Mouse (Mus musculus): ENCODE measurements around the gene Pgk2. TPM values are rescaled to one million over a fixed set of nuclear protein-coding genes. Genes with fewer than 3 reads are reported as not detected.
"Not testable (repeated sequence)": the region's sequence is repeated elsewhere in the genome, so short reads cannot be mapped to it uniquely, and the experiment has no call there.

The Pgk2 gene
- total RNA-seq (2014; rRNA removed) (not detected in 2 replicates), polyA plus RNA-seq (2012; rRNA removed) (not detected in 2 replicates)

DNA sequence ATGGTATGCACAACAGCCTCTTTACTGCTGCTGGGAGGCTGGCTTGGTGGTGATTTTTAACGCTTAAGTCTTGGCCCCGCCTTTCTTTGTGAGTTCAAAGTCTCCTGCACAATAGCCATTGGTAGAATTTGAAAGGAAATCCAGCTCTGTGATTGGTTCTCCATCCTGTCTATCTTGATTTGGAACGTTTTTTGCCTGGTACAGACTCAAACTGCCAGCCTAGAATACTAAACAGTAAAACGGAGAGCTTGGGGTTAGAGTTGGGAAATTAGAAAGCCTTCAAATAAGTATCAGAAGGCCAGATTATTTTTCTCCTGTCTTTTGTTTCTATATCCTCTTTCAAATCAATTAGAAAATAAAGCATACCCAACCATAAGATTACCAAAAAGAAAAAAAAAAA, at the start of gene Pgk2:
Pgk2 (minus strand) TSS at position 101 of the 400 bp plus-strand sequence.
- Histone ChIP-seq H3K4me1 (ENCODE audit: control insufficient read depth, insufficient read depth, low read length) (no peaks in the 10 kb centered on the region), H3K9ac (ENCODE audit: low read depth, low read length) (no peak within 1 kb of the TSS), H3K79me2 (ENCODE audit: control insufficient read depth, insufficient read depth, low read length) (no peaks in the 10 kb centered on the region), H3K27me3 (ENCODE audit: control insufficient read depth, insufficient read depth, low read length) (no peaks in the 10 kb centered on the region), H3K36me3 (ENCODE audit: control insufficient read depth, insufficient read depth, low read length) (no peaks in the 10 kb centered on the region), H3K4me3 (ENCODE audit: insufficient read depth, low read depth, low read length) (no peak within 1 kb of the TSS), H3K27ac (replicated peaks; ENCODE audit: insufficient read depth, low read depth, low read length) (no peak within 1 kb of the TSS)
- 75% methylated on average over 4 of the region's 4 CpGs for WGBS
- DNase-seq (ENCODE audit: extremely low read depth, low read depth, low spot score) = no peak
- no peak for TF ChIP-seq POLR2A (IDR thresholded peaks at IDR 0.05; ENCODE audit: extremely low read depth, insufficient read depth, low read length)
- TF ChIP-seq CTCF (IDR thresholded peaks at IDR 0.05; ENCODE audit: low read depth, low read length) = no peak

DNA sequence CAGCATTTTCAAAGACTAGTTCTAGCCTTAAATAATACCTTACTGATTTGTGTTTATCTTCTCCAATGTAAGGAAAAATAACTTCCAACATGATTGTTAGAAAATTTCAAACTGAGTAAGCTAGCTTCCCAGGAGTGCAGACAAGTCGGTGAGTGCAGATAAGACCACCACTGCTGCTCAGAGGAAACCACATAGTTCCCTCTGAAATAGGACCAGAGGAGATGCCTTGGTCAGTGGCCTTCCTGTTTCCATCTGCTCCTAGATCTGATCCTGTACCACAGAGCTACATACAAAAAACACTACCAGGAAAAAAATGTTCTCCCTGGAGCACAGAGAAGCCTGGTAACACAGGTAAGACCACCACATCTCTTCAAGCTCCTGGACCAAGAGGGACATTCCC, 44.0 kb upstream of the Pgk2 start:
- Histone ChIP-seq H3K4me1 (ENCODE audit: control insufficient read depth, insufficient read depth, low read length) (no peaks in the 10 kb centered on the region), H3K79me2 (ENCODE audit: control insufficient read depth, insufficient read depth, low read length) (no peaks in the 10 kb centered on the region), H3K4me3 (ENCODE audit: insufficient read depth, low read depth, low read length) (no peak overlapping the region), H3K27ac (replicated peaks; ENCODE audit: insufficient read depth, low read depth, low read length) (no peak overlapping the region), H3K9ac (ENCODE audit: low read depth, low read length) (no peak overlapping the region), H3K27me3 (ENCODE audit: control insufficient read depth, insufficient read depth, low read length) (no peaks in the 10 kb centered on the region), H3K36me3 (ENCODE audit: control insufficient read depth, insufficient read depth, low read length) (no peaks in the 10 kb centered on the region)
- no peak for DNase-seq (ENCODE audit: extremely low read depth, low read depth, low spot score)
- TF ChIP-seq CTCF (IDR thresholded peaks at IDR 0.05; ENCODE audit: low read depth, low read length) (no peak), POLR2A (IDR thresholded peaks at IDR 0.05; ENCODE audit: extremely low read depth, insufficient read depth, low read length) (no peak)
- WGBS = 74% methylated on average over 1 of the region's 1 CpGs

DNA sequence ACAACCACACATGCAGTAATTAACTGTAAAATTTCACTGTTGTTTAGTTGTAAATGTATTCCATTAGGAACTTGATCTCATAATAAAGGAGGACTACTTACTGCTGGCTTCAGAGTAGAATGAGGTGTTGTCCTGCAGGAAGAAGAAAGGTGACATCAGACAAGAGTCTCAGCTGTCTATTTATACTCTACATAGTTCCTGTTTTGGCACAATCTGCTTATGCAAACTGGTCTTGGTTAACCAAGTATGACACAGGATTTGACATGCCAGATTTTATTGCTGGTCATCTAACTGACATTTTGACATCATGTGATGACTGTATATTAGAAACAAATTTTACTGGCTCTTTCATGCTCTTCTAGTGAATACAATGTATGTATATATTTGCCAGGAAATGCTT, 33.7 kb upstream of the Pgk2 start, which contains the start of gene Crisp3:
Crisp3 (minus strand) TSS at position 154 of the 400 bp plus-strand sequence.
- Histone ChIP-seq H3K36me3 (ENCODE audit: control insufficient read depth, insufficient read depth, low read length) (no peaks in the 10 kb centered on the region), H3K27me3 (ENCODE audit: control insufficient read depth, insufficient read depth, low read length) (no peaks in the 10 kb centered on the region)
- TF ChIP-seq CTCF (IDR thresholded peaks at IDR 0.05; ENCODE audit: low read depth, low read length) = no peak
- no peak for TF ChIP-seq POLR2A (IDR thresholded peaks at IDR 0.05; ENCODE audit: extremely low read depth, insufficient read depth, low read length)

DNA sequence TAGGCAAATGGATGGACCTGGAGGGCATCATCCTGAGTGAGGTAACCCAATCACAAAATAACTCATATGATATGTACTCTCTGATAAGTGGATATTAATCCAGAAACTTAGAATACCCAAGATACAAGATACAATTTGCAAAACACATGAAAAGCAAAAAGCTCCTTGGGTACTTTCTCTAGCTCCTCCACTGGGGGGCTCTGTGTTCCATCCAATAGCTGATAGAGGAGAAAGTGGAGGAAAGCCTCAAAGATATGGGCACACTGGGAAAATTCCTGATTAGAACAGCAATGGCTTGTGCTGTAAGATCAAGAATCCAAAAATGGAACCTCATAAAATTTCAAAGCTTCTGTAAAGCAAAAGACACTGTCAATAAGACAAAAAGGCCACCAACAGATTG, 6.6 kb downstream of the Pgk2 start:
- H3K36me3 ChIP-seq (ENCODE audit: control insufficient read depth, insufficient read depth, low read length); H3K27me3 ChIP-seq (ENCODE audit: control insufficient read depth, insufficient read depth, low read length); H3K79me2 ChIP-seq (ENCODE audit: control insufficient read depth, insufficient read depth, low read length); H3K9ac ChIP-seq (ENCODE audit: low read depth, low read length); H3K4me3 ChIP-seq (ENCODE audit: insufficient read depth, low read depth, low read length); H3K27ac ChIP-seq (replicated peaks; ENCODE audit: insufficient read depth, low read depth, low read length); DNase-seq (ENCODE audit: extremely low read depth, low read depth, low spot score); H3K4me1 ChIP-seq (ENCODE audit: control insufficient read depth, insufficient read depth, low read length): not testable (repeated sequence)

More for the DNA sequence above, 33.7 kb upstream of the Pgk2 start, which contains the start of gene Crisp3:
- Histone ChIP-seq H3K27ac (replicated peaks; ENCODE audit: insufficient read depth, low read depth, low read length) (no peak within 1 kb of the TSS), H3K9ac (ENCODE audit: low read depth, low read length) (no peak within 1 kb of the TSS), H3K4me3 (ENCODE audit: insufficient read depth, low read depth, low read length) (no peak within 1 kb of the TSS), H3K79me2 (ENCODE audit: control insufficient read depth, insufficient read depth, low read length) (no peaks in the 10 kb centered on the region), H3K4me1 (ENCODE audit: control insufficient read depth, insufficient read depth, low read length) (no peaks in the 10 kb centered on the region)
- DNase-seq (ENCODE audit: extremely low read depth, low read depth, low spot score) = no peak

DNA sequence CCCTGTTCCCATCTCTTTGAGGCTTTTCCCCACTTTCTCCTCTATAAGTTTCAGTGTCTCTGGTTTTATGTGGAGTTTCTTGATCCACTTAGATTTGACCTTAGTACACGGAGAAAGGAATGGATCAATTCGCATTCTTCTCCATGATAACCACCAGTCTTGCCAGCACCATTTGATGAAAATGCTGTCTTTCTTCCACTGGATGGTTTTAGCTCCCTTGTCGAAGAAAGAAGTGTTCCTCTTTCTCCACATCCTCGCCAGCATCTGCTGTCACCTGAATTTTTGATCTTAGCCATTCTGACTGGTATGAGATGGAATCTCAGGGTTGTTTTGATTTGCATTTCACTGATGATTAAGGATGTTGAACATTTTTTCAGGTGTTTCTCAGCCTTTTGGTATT, 18.2 kb downstream of the Pgk2 start:
- WGBS = 75% methylated on average over 4 of the region's 4 CpGs
- not testable (repeated sequence) for H3K36me3 ChIP-seq (ENCODE audit: control insufficient read depth, insufficient read depth, low read length)

DNA sequence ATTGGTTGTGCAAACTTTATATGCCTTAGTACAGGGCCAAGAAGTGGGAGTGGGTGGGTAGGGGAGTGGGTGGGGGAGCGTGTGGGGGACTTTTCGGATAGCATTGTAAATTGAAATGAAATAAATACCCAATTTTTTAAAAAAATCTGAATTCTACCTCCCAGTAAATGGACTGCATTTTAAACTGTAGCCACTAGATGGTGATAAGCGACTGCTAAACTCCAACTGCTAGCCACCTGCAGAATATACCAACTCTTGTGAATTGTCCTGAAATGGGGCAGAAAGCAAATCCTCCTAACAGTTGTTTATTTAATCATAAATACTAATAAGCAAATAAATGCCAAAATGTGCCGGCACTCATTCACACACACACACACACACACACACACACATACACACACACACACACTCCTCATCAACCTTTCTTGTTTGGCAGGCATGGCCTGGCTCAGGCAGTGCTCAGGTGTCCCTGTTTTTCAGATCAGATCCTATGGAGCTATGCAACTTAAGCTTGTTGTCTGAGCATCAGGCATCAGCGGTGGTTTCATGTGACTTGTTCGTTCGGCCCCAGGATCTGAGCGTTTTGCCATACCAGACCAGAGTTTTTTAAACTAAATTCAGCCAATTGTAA, 50.6 kb downstream of the Pgk2 start:
- not testable (repeated sequence) for H3K36me3 ChIP-seq (ENCODE audit: control insufficient read depth, insufficient read depth, low read length); H3K9ac ChIP-seq (ENCODE audit: low read depth, low read length); DNase-seq (ENCODE audit: extremely low read depth, low read depth, low spot score); H3K27me3 ChIP-seq (ENCODE audit: control insufficient read depth, insufficient read depth, low read length); H3K4me3 ChIP-seq (ENCODE audit: insufficient read depth, low read depth, low read length); H3K79me2 ChIP-seq (ENCODE audit: control insufficient read depth, insufficient read depth, low read length); H3K4me1 ChIP-seq (ENCODE audit: control insufficient read depth, insufficient read depth, low read length); H3K27ac ChIP-seq (replicated peaks; ENCODE audit: insufficient read depth, low read depth, low read length)
- WGBS = 43% methylated on average over 8 of the region's 8 CpGs

More for the DNA sequence above, 18.2 kb downstream of the Pgk2 start:
- not testable (repeated sequence) for H3K4me1 ChIP-seq (ENCODE audit: control insufficient read depth, insufficient read depth, low read length); H3K27ac ChIP-seq (replicated peaks; ENCODE audit: insufficient read depth, low read depth, low read length); H3K27me3 ChIP-seq (ENCODE audit: control insufficient read depth, insufficient read depth, low read length); H3K79me2 ChIP-seq (ENCODE audit: control insufficient read depth, insufficient read depth, low read length); H3K4me3 ChIP-seq (ENCODE audit: insufficient read depth, low read depth, low read length); H3K9ac ChIP-seq (ENCODE audit: low read depth, low read length); DNase-seq (ENCODE audit: extremely low read depth, low read depth, low spot score)

Other genes starting within 250 kb of the Pgk2 start
- gene AC192777.2, start 113.2 kb downstream of the Pgk2 start, total RNA-seq (2014; rRNA removed) = not detected in 2 replicates
- gene AC192777.2, start 113.2 kb downstream of the Pgk2 start, polyA plus RNA-seq (2012; rRNA removed) = not detected in 2 replicates
- not detected in 2 replicates for gene Crisp3, start 33.6 kb upstream of the Pgk2 start, total RNA-seq (2014; rRNA removed)
- gene Crisp3, start 33.6 kb upstream of the Pgk2 start, polyA plus RNA-seq (2012; rRNA removed) = not detected in 2 replicates
- gene Crisp1, start 110.6 kb upstream of the Pgk2 start, total RNA-seq (2014; rRNA removed) = not detected in 2 replicates
- not detected in 2 replicates for gene Crisp1, start 110.6 kb upstream of the Pgk2 start, polyA plus RNA-seq (2012; rRNA removed)

Measured in liver, adult 2 months (tissue).